Mouse (Mus musculus) embryonic facial prominence, embryonic 11.5 days (tissue): Measurements from ENCODE around the gene Skint9. TPM values are rescaled to one million over a fixed set of nuclear protein-coding genes. Genes with fewer than 3 reads are reported as not detected.
"Not testable (repeated sequence)": the region's sequence is repeated elsewhere in the genome, so short reads cannot be mapped to it uniquely, and the experiment has no call there.

Experiments used
- ATAC-seq: fragments of 200-750 bp; cut with Nextera tagmentation; replicated peaks from 2 replicates; pipeline ENCODE4 v1.8.0; 2017; ENCODE audit warnings: low read depth; ENCODE audit not compliant: insufficient number of reproducible peaks, low FRiP score, low TSS enrichment
- DNase-seq: peaks from one replicate; pipeline ENCODE4 v3.0.0-alpha.2; 2015; ENCODE audit warnings: low spot score
- H3K27ac ChIP-seq: fragments of 300-500 bp; sonication (generic); replicated peaks from 2 replicates; pipeline ENCODE4 v1.5.1; 2014; ENCODE audit warnings: mild to moderate bottlenecking, low read depth, low read length, control low read depth
- H3K27me3 ChIP-seq: fragments of 300-500 bp; sonication (generic); 2 replicates; pipeline ENCODE4 v1.6.1; 2014; ENCODE audit warnings: mild to moderate bottlenecking, low read length, moderate library complexity, mixed read lengths; ENCODE audit not compliant: control insufficient read depth, insufficient read depth
- H3K36me3 ChIP-seq: fragments of 300-500 bp; sonication (generic); replicated peaks from 2 replicates; pipeline ENCODE4 v1.6.1; 2014; ENCODE audit warnings: low read depth, mild to moderate bottlenecking, low read length, moderate library complexity, mixed read lengths; ENCODE audit not compliant: control insufficient read depth, insufficient read depth
- H3K4me1 ChIP-seq: fragments of 300-500 bp; sonication (generic); 2 replicates; pipeline ENCODE4 v1.6.1; 2014; ENCODE audit warnings: low read length, mixed read lengths; ENCODE audit not compliant: control insufficient read depth, insufficient read depth
- H3K4me2 ChIP-seq: fragments of 300-500 bp; sonication (generic); 2 replicates; pipeline ENCODE4 v1.6.1; 2014; ENCODE audit warnings: low read depth, mild to moderate bottlenecking, control low read depth, low read length, moderate library complexity
- H3K4me3 ChIP-seq: fragments of 300-500 bp; sonication (generic); 2 replicates; pipeline ENCODE4 v1.5.1; 2014; ENCODE audit warnings: low read depth, low read length, control low read depth
- H3K9ac ChIP-seq: fragments of 300-500 bp; sonication (generic); replicated peaks from 2 replicates; pipeline ENCODE4 v1.6.1; 2014; ENCODE audit warnings: mild to moderate bottlenecking, control low read depth, low read length
- H3K9me3 ChIP-seq: fragments of 300-500 bp; sonication (generic); replicated peaks from 2 replicates; pipeline ENCODE4 v1.6.1; 2016; ENCODE audit warnings: mild to moderate bottlenecking, low read length, inconsistent platforms, mixed read lengths; ENCODE audit not compliant: control insufficient read depth
- WGBS: fragments of 180-500 bp; shearing (Covaris S2); extraction: QIAGEN DNeasy Blood & Tissue Kit; methylation state at CpG from one replicate; pipeline ENCODE4 v1.1.7; 2014; 5-methylcytosine and 5-hydroxymethylcytosine counted together
- polyA plus RNA-seq: library from polyadenylated mRNA; unstranded; fragments of >200 nt; fragmentation: Nextera tagmentation; extraction: Ambion mirVana; gene quantifications from 2 replicates; pipeline ENCODE4 v1.2.1, GENCODE M21; 2014

Skint9 gene
- polyA plus RNA-seq: not detected in 2 replicates

- Histone ChIP-seq H3K9ac (no peak within 1 kb of the TSS), H3K27ac (no peak within 1 kb of the TSS), H3K9me3 (no peaks in the 10 kb centered on the region), H3K4me1 (no peaks in the 10 kb centered on the region), H3K4me3 (no peak within 1 kb of the TSS), H3K27me3 (no peaks in the 10 kb centered on the region), H3K36me3 (no peaks in the 10 kb centered on the region), H3K4me2 (no peak within 1 kb of the TSS)
- ATAC-seq (no peak), DNase-seq (no peak)
Measured at GRCm38 (mm10) chr4:112433885-112434284, at the start of gene Skint9. Gene Skint9, minus strand, starts transcription at chr4:112433985.

GRCm38 (mm10) chr4:112432685-112433084, 1.1 kb downstream of the Skint9 start:
- Histone ChIP-seq H3K27ac (no peak overlapping the region), H3K4me1 (no peaks in the 10 kb centered on the region), H3K9me3 (no peaks in the 10 kb centered on the region), H3K4me3 (no peak overlapping the region), H3K36me3 (no peaks in the 10 kb centered on the region), H3K27me3 (no peaks in the 10 kb centered on the region), H3K9ac (no peak overlapping the region), H3K4me2 (no peak overlapping the region)
- DNase-seq: no peak
- no peak for ATAC-seq
- 74% methylated on average over 1 of the region's 1 CpGs for WGBS

GRCm38 (mm10) chr4:112432223-112432622, 1.6 kb downstream of the Skint9 start:
- DNase-seq (no peak), ATAC-seq (no peak)
- Histone ChIP-seq H3K9ac (no peak overlapping the region), H3K9me3 (no peaks in the 10 kb centered on the region), H3K4me3 (no peak overlapping the region), H3K36me3 (no peaks in the 10 kb centered on the region), H3K4me1 (no peaks in the 10 kb centered on the region), H3K4me2 (no peak overlapping the region), H3K27me3 (no peaks in the 10 kb centered on the region), H3K27ac (no peak overlapping the region)

- H3K27ac ChIP-seq, H3K36me3 ChIP-seq, H3K9me3 ChIP-seq, H3K9ac ChIP-seq, H3K4me1 ChIP-seq, H3K4me2 ChIP-seq, ATAC-seq, H3K4me3 ChIP-seq, H3K27me3 ChIP-seq, DNase-seq: not testable (repeated sequence)
- WGBS: 91% methylated on average over 16 of the region's 17 CpGs
Measured at GRCm38 (mm10) chr4:112349111-112349510, 84.7 kb downstream of the Skint9 start.

Other genes starting within 250 kb of the Skint9 start
- gene Skint3, start 201.7 kb downstream of the Skint9 start, polyA plus RNA-seq: not detected in 2 replicates
- gene Skint2, start 123.2 kb upstream of the Skint9 start, polyA plus RNA-seq: not detected in 2 replicates